Mouse (Mus musculus): ENCODE measurements at regions not wholly inside any gene's neighbourhood (a gene's known extent, or its start where the extent isn't known, plus 50 kb on each side); places are given as distances from the start of the nearest gene placed in this dataset.

GRCm38 (mm10) chr13:31409123-31409513, 146.8 kb upstream of the Foxq1 start:
- H3K4me2 ChIP-seq (ENCODE audit: low read length): no peak overlapping the region
- WGBS: 78% methylated on average over 2 of the region's 2 CpGs

GRCm38 (mm10) chr13:31421556-31421955, 134.4 kb upstream of the Foxq1 start:
- Histone ChIP-seq H3K4me2 (ENCODE audit: low read length) (no peak overlapping the region), H3K9ac (ENCODE audit: low read depth, low read length) (no peak overlapping the region), H3K4me1 (replicated peaks; ENCODE audit: insufficient read depth, low read length) (no peaks in the 10 kb centered on the region), H3K27ac (no peak overlapping the region), H3K27me3 (ENCODE audit: insufficient read depth, low read length) (no peaks in the 10 kb centered on the region), H3K36me3 (ENCODE audit: insufficient read depth, low read length) (no peaks in the 10 kb centered on the region), H3K4me3 (replicated peaks; ENCODE audit: low read depth, low read length) (no peak overlapping the region), H3K9me3 (replicated peaks; ENCODE audit: low read length) (no peaks in the 10 kb centered on the region)
- 93% methylated on average over 5 of the region's 5 CpGs for WGBS
- no peak for ATAC-seq (replicated peaks; ENCODE audit: low FRiP score, low read depth)
- DNase-seq (ENCODE audit: low spot score): no peak
- no peak for TF ChIP-seq CTCF (IDR thresholded peaks at IDR 0.05; ENCODE audit: low read depth)

More at GRCm38 (mm10) chr13:31409123-31409513, 146.8 kb upstream of the Foxq1 start:
- Histone ChIP-seq H3K9me3 (replicated peaks; ENCODE audit: low read length) (no peaks in the 10 kb centered on the region), H3K27ac (no peak overlapping the region), H3K4me1 (replicated peaks; ENCODE audit: insufficient read depth, low read length) (no peaks in the 10 kb centered on the region), H3K36me3 (ENCODE audit: insufficient read depth, low read length) (no peaks in the 10 kb centered on the region), H3K27me3 (ENCODE audit: insufficient read depth, low read length) (no peaks in the 10 kb centered on the region), H3K4me3 (replicated peaks; ENCODE audit: low read depth, low read length) (no peak overlapping the region), H3K9ac (ENCODE audit: low read depth, low read length) (no peak overlapping the region)
- ATAC-seq (replicated peaks; ENCODE audit: low FRiP score, low read depth) (no peak), DNase-seq (ENCODE audit: low spot score) (no peak)
- no peak for TF ChIP-seq CTCF (IDR thresholded peaks at IDR 0.05; ENCODE audit: low read depth)

- DNase-seq (ENCODE audit: low spot score): no peak
- no peak overlapping the region for H3K4me2 ChIP-seq (ENCODE audit: low read length)
- no peaks in the 10 kb centered on the region for H3K36me3 ChIP-seq (ENCODE audit: insufficient read depth, low read length)
- H3K4me3 ChIP-seq (replicated peaks; ENCODE audit: low read depth, low read length): no peak overlapping the region
- H3K4me1 ChIP-seq (replicated peaks; ENCODE audit: insufficient read depth, low read length): no peaks in the 10 kb centered on the region
- 67% methylated on average over 3 of the region's 3 CpGs for WGBS
- TF ChIP-seq CTCF (IDR thresholded peaks at IDR 0.05; ENCODE audit: low read depth): no peak
- no peak overlapping the region for H3K27ac ChIP-seq
- H3K9ac ChIP-seq (ENCODE audit: low read depth, low read length): no peak overlapping the region
- H3K27me3 ChIP-seq (ENCODE audit: insufficient read depth, low read length): no peaks in the 10 kb centered on the region
- no peak for ATAC-seq (replicated peaks; ENCODE audit: low FRiP score, low read depth)
- no peaks in the 10 kb centered on the region for H3K9me3 ChIP-seq (replicated peaks; ENCODE audit: low read length)
These were observed 132.3 kb upstream of the Foxq1 start for GRCm38 (mm10) chr13:31423599-31423998.

- no peaks in the 10 kb centered on the region for H3K36me3 ChIP-seq (ENCODE audit: insufficient read depth, low read length)
- no peak overlapping the region for H3K27ac ChIP-seq
- H3K4me1 ChIP-seq (replicated peaks; ENCODE audit: insufficient read depth, low read length): no peaks in the 10 kb centered on the region
- H3K4me2 ChIP-seq (ENCODE audit: low read length): no peak overlapping the region
- no peak overlapping the region for H3K4me3 ChIP-seq (replicated peaks; ENCODE audit: low read depth, low read length)
- H3K9me3 ChIP-seq (replicated peaks; ENCODE audit: low read length): no peaks in the 10 kb centered on the region
- no peaks in the 10 kb centered on the region for H3K27me3 ChIP-seq (ENCODE audit: insufficient read depth, low read length)
- TF ChIP-seq CTCF (IDR thresholded peaks at IDR 0.05; ENCODE audit: low read depth): no peak
- 71% methylated on average over 7 of the region's 7 CpGs for WGBS
- DNase-seq (ENCODE audit: low spot score): no peak
- ATAC-seq (replicated peaks; ENCODE audit: low FRiP score, low read depth): no peak
- no peak overlapping the region for H3K9ac ChIP-seq (ENCODE audit: low read depth, low read length)
These were observed 130.0 kb upstream of the Foxq1 start for GRCm38 (mm10) chr13:31425825-31426500.

- H3K36me3 ChIP-seq (ENCODE audit: insufficient read depth, low read length): no peaks in the 10 kb centered on the region
- no peaks in the 10 kb centered on the region for H3K4me1 ChIP-seq (replicated peaks; ENCODE audit: insufficient read depth, low read length)
- no peak for ATAC-seq (replicated peaks; ENCODE audit: low FRiP score, low read depth)
- no peaks in the 10 kb centered on the region for H3K9me3 ChIP-seq (replicated peaks; ENCODE audit: low read length)
- 30% methylated on average over 7 of the region's 7 CpGs for WGBS
- no peaks in the 10 kb centered on the region for H3K27me3 ChIP-seq (ENCODE audit: insufficient read depth, low read length)
- peak; percentile 11 for DNase-seq (ENCODE audit: low spot score)
- no peak overlapping the region for H3K27ac ChIP-seq
- H3K9ac ChIP-seq (ENCODE audit: low read depth, low read length): no peak overlapping the region
- H3K4me3 ChIP-seq (replicated peaks; ENCODE audit: low read depth, low read length): no peak overlapping the region
- no peak overlapping the region for H3K4me2 ChIP-seq (ENCODE audit: low read length)
- no peak for TF ChIP-seq CTCF (IDR thresholded peaks at IDR 0.05; ENCODE audit: low read depth)
These were observed 119.5 kb upstream of the Foxq1 start for GRCm38 (mm10) chr13:31436434-31436833.

- no peak for ATAC-seq (replicated peaks; ENCODE audit: low FRiP score, low read depth)
- WGBS: 81% methylated on average over 9 of the region's 9 CpGs
These were observed 115.9 kb upstream of the Foxq1 start for GRCm38 (mm10) chr13:31439761-31440627.

More at GRCm38 (mm10) chr13:31439761-31440627, 115.9 kb upstream of the Foxq1 start:
- Histone ChIP-seq H3K36me3 (ENCODE audit: insufficient read depth, low read length) (no peaks in the 10 kb centered on the region), H3K27ac (no peak overlapping the region), H3K9me3 (replicated peaks; ENCODE audit: low read length) (no peaks in the 10 kb centered on the region), H3K27me3 (ENCODE audit: insufficient read depth, low read length) (no peaks in the 10 kb centered on the region), H3K4me3 (replicated peaks; ENCODE audit: low read depth, low read length) (no peak overlapping the region), H3K9ac (ENCODE audit: low read depth, low read length) (no peak overlapping the region), H3K4me2 (ENCODE audit: low read length) (no peak overlapping the region), H3K4me1 (replicated peaks; ENCODE audit: insufficient read depth, low read length) (no peaks in the 10 kb centered on the region)
- no peak for DNase-seq (ENCODE audit: low spot score)
- TF ChIP-seq CTCF (IDR thresholded peaks at IDR 0.05; ENCODE audit: low read depth): no peak

Data from kidney, postnatal 0 days (tissue).